Mouse (Mus musculus) hindbrain, embryonic 16.5 days (tissue): ENCODE results near the gene Vgll4. TPM values are rescaled to one million over a fixed set of nuclear protein-coding genes. Genes with fewer than 3 reads are reported as not detected.

ENCODE experiments used
- ATAC-seq: fragments of 200-750 bp; cut with Nextera tagmentation; 2 replicates; pipeline ENCODE4 v1.8.0; 2017; ENCODE audit warnings: moderate TSS enrichment, moderate library complexity
- H3K27ac ChIP-seq: fragments of 300-500 bp; sonication (generic); 2 replicates; pipeline ENCODE4 v1.5.1; 2014; ENCODE audit warnings: low read depth, mild to moderate bottlenecking, control low read depth, low read length, moderate library complexity
- H3K27me3 ChIP-seq: fragments of 300-500 bp; sonication (generic); replicated peaks from 2 replicates; pipeline ENCODE4 v1.6.1; 2014; ENCODE audit warnings: low read length; ENCODE audit not compliant: control insufficient read depth, insufficient read depth
- H3K36me3 ChIP-seq: fragments of 300-500 bp; sonication (generic); 2 replicates; pipeline ENCODE4 v1.6.1; 2014; ENCODE audit warnings: mild to moderate bottlenecking, low read length, moderate library complexity, mixed read lengths; ENCODE audit not compliant: control insufficient read depth, insufficient read depth
- H3K4me1 ChIP-seq: fragments of 300-500 bp; sonication (generic); 2 replicates; pipeline ENCODE4 v1.6.1; 2014; ENCODE audit warnings: low read depth, low read length; ENCODE audit not compliant: control insufficient read depth, insufficient read depth
- H3K4me2 ChIP-seq: fragments of 300-500 bp; sonication (generic); 2 replicates; pipeline ENCODE4 v1.6.1; 2014; ENCODE audit warnings: mild to moderate bottlenecking, low read length, control low read depth, moderate library complexity
- H3K4me3 ChIP-seq: fragments of 300-500 bp; sonication (generic); 2 replicates; pipeline ENCODE4 v1.5.1; 2014; ENCODE audit warnings: mild to moderate bottlenecking, low read length, control low read depth, moderate library complexity
- H3K9ac ChIP-seq: fragments of 300-500 bp; sonication (generic); 2 replicates; pipeline ENCODE4 v1.6.1; 2014; ENCODE audit warnings: low read depth, mild to moderate bottlenecking, control low read depth, low read length, moderate library complexity
- H3K9me3 ChIP-seq: fragments of 300-500 bp; sonication (generic); 2 replicates; pipeline ENCODE4 v1.6.1; 2014; ENCODE audit warnings: mild to moderate bottlenecking, low read length, moderate library complexity; ENCODE audit not compliant: control insufficient read depth
- WGBS: fragments of 180-500 bp; shearing (Covaris S2); extraction: QIAGEN DNeasy Blood & Tissue Kit; methylation state at CpG from one replicate; pipeline ENCODE4 v1.1.7; 2014; 5-methylcytosine and 5-hydroxymethylcytosine counted together
- polyA plus RNA-seq: library from polyadenylated mRNA; unstranded; fragments of >200 nt; fragmentation: Nextera tagmentation; extraction: Ambion mirVana; gene quantifications from 2 replicates; pipeline ENCODE4 v1.2.1, GENCODE M21; 2015

Vgll4 gene
- polyA plus RNA-seq, 1 experiment from 2014 or later, result 62.0 TPM

DNA sequence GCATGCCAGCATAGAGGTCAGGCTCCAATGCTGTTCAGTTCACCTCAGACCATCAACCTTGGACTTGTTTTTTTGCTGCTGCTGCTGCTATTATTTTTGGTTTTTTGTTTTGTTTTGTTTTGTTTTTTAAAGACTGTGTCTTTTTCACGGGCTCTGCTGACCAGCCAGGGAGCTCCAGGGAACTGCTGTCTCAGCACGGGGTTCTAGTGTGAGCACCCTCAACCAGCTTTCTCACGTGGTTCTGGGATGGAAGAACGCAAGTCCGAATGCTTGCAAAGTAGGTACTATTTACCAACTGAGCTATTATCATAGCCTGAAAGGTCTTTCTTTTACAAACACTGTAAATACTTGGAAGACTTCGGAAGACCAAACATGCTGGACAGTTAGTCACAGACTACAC is 93.2 kb downstream of the Vgll4 start:
- Histone ChIP-seq H3K9ac (no peak overlapping the region), H3K4me2 (no peak overlapping the region), H3K27ac (peak overlapping the region; percentile 61), H3K36me3 (no peaks in the 10 kb centered on the region), H3K27me3 (no peaks in the 10 kb centered on the region), H3K4me1 (peaks cover 79% of the 10 kb centered on the region), H3K9me3 (no peaks in the 10 kb centered on the region), H3K4me3 (no peak overlapping the region)
- WGBS, result 61% methylated on average over 6 of the region's 6 CpGs
- ATAC-seq, result no peak

DNA sequence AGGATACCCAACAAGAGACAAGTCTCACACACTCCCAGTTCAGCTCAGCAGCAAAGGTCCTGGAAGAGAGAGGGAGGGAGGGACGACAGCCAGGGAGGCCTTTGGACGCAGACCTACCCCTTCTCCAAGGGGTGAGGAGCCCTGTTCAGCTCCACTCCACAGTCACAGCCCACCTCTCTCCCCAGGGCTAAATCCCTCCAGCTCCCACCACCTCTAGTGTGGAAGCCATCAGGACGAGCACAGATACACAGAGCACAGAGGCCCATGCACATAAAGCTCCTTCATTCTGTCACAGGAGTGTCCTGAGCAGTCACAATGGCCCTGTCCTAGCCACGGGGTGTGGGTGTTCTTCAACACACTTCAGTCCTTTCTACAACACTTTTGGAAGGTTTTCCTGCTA is 93.8 kb downstream of the Vgll4 start:
- Histone ChIP-seq H3K4me3 (no peak overlapping the region), H3K4me1 (peaks cover 75% of the 10 kb centered on the region), H3K4me2 (no peak overlapping the region), H3K9me3 (no peaks in the 10 kb centered on the region), H3K9ac (no peak overlapping the region), H3K36me3 (no peaks in the 10 kb centered on the region), H3K27me3 (no peaks in the 10 kb centered on the region), H3K27ac (peak overlapping the region; percentile 95)
- ATAC-seq, result no peak
- 13% methylated on average over 4 of the region's 4 CpGs for WGBS

DNA sequence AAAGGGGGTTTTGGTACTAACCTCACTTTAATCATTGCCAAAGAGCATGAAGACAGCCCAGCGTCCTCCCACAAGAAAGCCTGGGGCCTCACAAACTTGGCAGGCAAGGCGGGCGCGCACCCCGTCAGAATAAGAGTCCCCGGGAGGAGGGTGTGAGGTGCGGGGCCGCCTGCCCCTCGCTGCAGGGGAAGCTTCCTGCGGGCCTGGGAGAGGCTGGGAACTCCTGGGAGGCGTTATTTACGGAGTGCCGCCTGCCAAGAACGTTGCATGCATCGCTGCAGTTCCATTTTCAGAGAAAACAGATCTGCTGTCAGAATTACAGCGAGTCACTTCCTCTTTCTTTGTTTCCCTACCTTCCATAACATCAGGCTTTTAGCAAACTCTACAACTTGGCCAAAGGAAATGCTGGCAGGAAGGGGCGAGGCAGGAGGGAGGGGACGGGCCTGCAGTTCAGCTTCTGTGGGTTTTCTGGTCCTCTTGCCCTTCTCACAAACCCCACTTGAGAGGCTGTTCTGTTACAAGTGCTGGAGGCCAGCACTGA is 94.7 kb downstream of the Vgll4 start:
- Histone ChIP-seq H3K27ac (peak overlapping the region; percentile 95), H3K27me3 (no peaks in the 10 kb centered on the region), H3K9ac (peak overlapping the region; percentile 68), H3K4me2 (peak overlapping the region; percentile 68), H3K36me3 (no peaks in the 10 kb centered on the region), H3K4me3 (peak overlapping the region; percentile 39), H3K9me3 (no peaks in the 10 kb centered on the region), H3K4me1 (peaks cover 72% of the 10 kb centered on the region)
- peak; percentile 87 for ATAC-seq
- 2% methylated on average over 18 of the region's 18 CpGs for WGBS

DNA sequence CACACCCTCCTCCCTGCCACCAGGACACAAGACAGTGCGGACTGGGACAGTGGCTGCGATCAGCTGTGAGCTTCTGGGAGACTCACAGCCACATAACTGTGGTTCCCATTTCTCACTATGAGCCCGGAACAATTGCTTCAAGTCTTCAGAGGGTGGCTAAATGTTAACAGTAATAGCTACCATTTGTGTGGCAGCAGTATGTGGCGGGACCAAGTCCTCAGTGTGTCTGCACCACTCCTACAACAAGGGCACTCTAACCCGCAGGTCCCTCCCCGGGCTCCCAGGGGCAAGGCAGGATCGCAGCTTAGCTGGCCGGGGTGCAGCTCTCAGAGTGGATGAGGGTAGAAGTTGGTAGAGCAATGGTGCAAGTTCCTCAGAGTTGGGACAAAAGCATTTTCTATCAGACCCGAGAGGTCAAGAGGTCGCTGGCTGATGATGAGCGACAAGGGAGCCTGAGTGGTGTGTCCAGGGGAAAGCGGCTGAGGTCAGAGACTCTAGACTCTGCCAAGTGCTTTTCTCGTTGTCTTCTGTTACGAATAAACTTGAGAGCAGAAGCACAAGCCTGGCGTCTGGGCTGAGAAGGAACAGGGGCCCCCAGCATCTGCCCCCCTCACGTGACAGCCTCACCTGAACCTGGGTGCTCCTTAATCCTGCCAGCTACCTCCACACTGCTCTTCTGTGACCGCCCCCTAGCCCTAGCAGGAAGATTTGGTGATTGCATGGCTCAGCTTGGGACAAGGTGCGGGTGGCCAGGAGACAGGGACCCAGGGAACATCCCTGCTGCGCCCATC is 95.5 kb downstream of the Vgll4 start:
- Histone ChIP-seq H3K4me2 (peak overlapping the region; percentile 68), H3K27me3 (no peaks in the 10 kb centered on the region), H3K4me3 (peak overlapping the region; percentile 39), H3K9ac (peak overlapping the region; percentile 68), H3K36me3 (no peaks in the 10 kb centered on the region), H3K9me3 (no peaks in the 10 kb centered on the region), H3K27ac (peak overlapping the region; percentile 95), H3K4me1 (peaks cover 74% of the 10 kb centered on the region)
- ATAC-seq, result peak; percentile 55
- WGBS, result 8% methylated on average over 19 of the region's 19 CpGs

DNA sequence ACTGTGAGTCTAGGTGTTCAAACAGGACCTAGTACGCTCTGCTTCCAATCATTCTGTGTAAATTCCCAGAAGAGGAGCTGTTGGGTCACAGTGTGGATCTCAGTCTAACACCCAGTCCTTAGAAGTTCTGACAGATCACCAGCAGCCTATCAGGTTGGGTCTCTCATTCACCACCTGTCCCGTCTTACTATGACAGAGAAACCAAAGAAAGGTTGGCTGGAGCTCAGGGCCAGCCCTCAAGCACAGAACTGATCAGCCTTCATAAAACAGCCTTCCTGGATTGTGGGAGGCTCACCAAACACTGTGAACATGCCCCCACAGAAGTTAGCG is 96.0 kb downstream of the Vgll4 start:
- no peak for ATAC-seq
- H3K9me3 ChIP-seq, result no peaks in the 10 kb centered on the region
- H3K4me3 ChIP-seq, result peak overlapping the region; percentile 39
- peaks cover 75% of the 10 kb centered on the region for H3K4me1 ChIP-seq
- no peaks in the 10 kb centered on the region for H3K36me3 ChIP-seq
- H3K27me3 ChIP-seq, result no peaks in the 10 kb centered on the region
- H3K9ac ChIP-seq, result peak overlapping the region; percentile 68
- H3K27ac ChIP-seq, result peak overlapping the region; percentile 95
- peak overlapping the region; percentile 68 for H3K4me2 ChIP-seq
- WGBS, result 61% methylated on average over 3 of the region's 3 CpGs

DNA sequence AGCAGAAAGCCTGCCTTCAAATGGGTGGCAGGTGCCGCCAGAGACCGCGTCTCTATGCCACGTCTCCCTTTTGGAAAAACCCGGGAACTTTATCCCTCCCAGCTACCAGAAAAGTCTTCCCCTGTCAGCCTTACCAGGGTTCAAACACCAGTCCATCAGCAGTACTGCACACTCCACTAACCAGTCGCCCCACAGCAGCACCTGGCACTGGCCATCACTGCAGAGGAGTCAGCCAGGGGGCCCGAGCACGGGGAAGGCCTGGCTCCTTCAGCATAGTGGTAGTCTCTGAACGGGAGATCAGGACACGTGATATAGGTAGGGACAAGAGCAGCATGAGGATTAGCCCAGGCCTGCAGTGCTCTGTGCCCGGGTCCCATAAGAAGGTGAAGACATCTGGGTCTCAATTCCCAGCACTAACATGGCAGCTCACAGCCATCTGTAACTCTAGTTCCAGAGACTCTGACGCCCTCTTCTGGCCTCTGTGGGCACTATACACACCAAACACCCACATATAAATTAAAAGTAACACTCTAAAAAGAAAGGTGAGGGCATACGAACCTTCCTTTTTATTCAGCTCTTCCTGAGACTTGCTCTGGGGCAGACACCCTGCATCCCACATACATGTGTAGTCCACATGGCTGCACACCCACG is 98.7 kb downstream of the Vgll4 start:
- Histone ChIP-seq H3K9ac (no peak overlapping the region), H3K27me3 (no peaks in the 10 kb centered on the region), H3K4me2 (no peak overlapping the region), H3K4me1 (peaks cover 58% of the 10 kb centered on the region), H3K27ac (no peak overlapping the region), H3K9me3 (no peaks in the 10 kb centered on the region), H3K4me3 (no peak overlapping the region), H3K36me3 (no peaks in the 10 kb centered on the region)
- 87% methylated on average over 14 of the region's 14 CpGs for WGBS
- no peak for ATAC-seq

DNA sequence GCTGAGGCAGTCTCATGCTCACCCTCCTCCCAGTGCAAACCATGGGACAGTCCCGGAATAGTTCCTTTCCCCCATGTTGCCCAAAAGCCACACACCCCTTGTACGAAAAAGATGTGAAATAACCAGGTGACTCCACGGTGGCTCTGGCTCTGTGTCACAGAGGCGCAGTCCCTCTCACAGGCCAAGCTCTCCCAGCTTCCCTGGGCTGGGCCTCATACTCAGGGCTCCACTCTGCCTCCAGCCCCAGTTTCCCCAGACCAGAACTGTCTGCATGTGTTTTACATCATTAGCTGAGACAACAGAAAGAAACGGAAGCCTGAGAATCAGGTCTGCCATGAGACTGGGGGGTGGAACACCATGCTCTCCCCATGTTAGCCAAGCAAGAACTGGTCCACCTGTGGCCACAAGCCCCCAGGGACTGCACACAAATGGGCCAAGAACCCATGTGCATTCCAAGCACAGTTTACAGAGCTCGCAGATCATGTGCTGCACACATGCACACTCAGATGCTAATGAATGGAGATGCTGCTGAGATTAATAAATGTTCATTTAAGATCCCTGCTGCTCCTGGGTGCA is 100.2 kb downstream of the Vgll4 start:
- 62% methylated on average over 6 of the region's 6 CpGs for WGBS
- peaks cover 43% of the 10 kb centered on the region for H3K4me1 ChIP-seq
- no peaks in the 10 kb centered on the region for H3K36me3 ChIP-seq
- no peak overlapping the region; the same call in 1 of the 2 replicates for H3K9ac ChIP-seq
- no peak overlapping the region for H3K4me2 ChIP-seq
- ATAC-seq, result peak; percentile 22
- no peaks in the 10 kb centered on the region for H3K27me3 ChIP-seq
- H3K27ac ChIP-seq, result peak overlapping the region; percentile 42; the same call in 1 of the 2 replicates
- no peaks in the 10 kb centered on the region for H3K9me3 ChIP-seq
- H3K4me3 ChIP-seq, result no peak overlapping the region

DNA sequence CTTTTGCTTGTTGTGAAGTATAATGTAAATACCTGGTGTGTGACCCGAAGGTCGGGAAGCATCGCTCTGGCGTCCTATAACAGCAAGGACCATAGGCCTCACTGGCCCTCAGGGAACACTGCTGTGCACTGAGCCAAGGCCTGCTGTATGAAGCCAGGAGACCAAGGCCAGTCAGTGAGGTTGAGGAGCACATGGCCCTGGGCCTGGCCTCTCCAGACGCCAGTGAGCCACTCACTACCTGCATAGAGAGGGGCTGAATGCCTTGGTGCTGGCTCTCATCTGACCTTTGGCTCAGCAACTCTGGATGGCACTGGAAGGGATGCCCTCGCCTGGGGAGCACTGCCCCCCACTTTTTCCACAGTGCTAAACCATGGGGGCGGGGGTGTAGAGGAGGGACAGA is 101.1 kb downstream of the Vgll4 start:
- H3K27me3 ChIP-seq, result no peaks in the 10 kb centered on the region
- H3K4me2 ChIP-seq, result no peak overlapping the region
- 80% methylated on average over 7 of the region's 7 CpGs for WGBS
- no peak overlapping the region for H3K4me3 ChIP-seq
- no peak overlapping the region for H3K9ac ChIP-seq
- no peak overlapping the region for H3K27ac ChIP-seq
- H3K4me1 ChIP-seq, result peaks cover 33% of the 10 kb centered on the region
- no peaks in the 10 kb centered on the region for H3K9me3 ChIP-seq
- no peak for ATAC-seq
- no peaks in the 10 kb centered on the region for H3K36me3 ChIP-seq

DNA sequence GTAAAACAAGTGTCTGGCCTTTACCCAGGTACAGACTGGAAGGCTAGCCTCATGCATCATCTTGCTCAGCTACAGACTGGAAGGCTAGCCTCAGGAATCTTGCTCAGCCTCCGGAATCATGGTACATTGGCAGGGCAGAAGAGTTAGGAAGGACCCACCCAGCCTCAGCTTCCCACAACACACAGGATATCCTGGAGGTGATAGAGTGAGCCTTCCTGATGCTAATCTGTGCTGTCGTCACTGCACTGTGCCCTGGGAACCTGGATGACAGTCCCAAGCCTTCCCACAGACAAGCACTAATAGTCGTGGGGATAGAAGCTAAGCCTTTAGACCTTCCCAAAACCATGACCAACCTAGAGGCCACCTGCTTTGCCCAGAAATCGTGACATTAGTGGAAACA is 103.2 kb downstream of the Vgll4 start:
- peaks cover 22% of the 10 kb centered on the region for H3K4me1 ChIP-seq
- no peaks in the 10 kb centered on the region for H3K9me3 ChIP-seq
- H3K4me2 ChIP-seq, result no peak overlapping the region
- no peak overlapping the region for H3K9ac ChIP-seq
- no peak overlapping the region for H3K4me3 ChIP-seq
- no peaks in the 10 kb centered on the region for H3K27me3 ChIP-seq
- H3K27ac ChIP-seq, result no peak overlapping the region
- no peak for ATAC-seq
- WGBS, result 89% methylated on average over 4 of the region's 4 CpGs
- H3K36me3 ChIP-seq, result peaks cover 6% of the 10 kb centered on the region; the same call in 1 of the 2 replicates
